Mouse (Mus musculus) liver, embryonic 14.5 days (tissue): ENCODE measurements at regions not wholly inside any gene's neighbourhood (a gene's known extent, or its start where the extent isn't known, plus 50 kb on each side); places are given as distances from the start of the nearest gene placed in this dataset.

Experiments used
- CTCF ChIP-seq: IDR thresholded peaks from 2 replicates; pipeline ENCODE4 v1.5.1; 2016; ENCODE audit warnings: antibody characterized with exemption, low read depth, control low read depth
- EP300 ChIP-seq: IDR thresholded peaks from 2 replicates; pipeline ENCODE4 v1.6.1; 2016; ENCODE audit warnings: antibody characterized with exemption, low read depth

GRCm38 (mm10) chr13:5248671-5249391 lies 612.5 kb upstream of the Klf6 start:
- no peak for TF ChIP-seq EP300
- TF ChIP-seq CTCF, result no peak
